Mouse (Mus musculus) E14TG2a.4 (cell line): ENCODE results near the gene Espn.

Experiments
- CTCF ChIP-seq: conservative IDR thresholded peaks from 2 replicates; pipeline ENCODE4 v1.5.1; 2014; ENCODE audit warnings: low read length
- NANOG ChIP-seq: IDR thresholded peaks from 2 replicates; pipeline ENCODE4 v1.6.1; 2014; ENCODE audit warnings: borderline replicate concordance, low read length, mixed read lengths
- POU5F1 ChIP-seq: IDR thresholded peaks from 2 replicates; pipeline ENCODE4 v1.6.1; 2014; ENCODE audit warnings: low read length, borderline replicate concordance

DNA sequence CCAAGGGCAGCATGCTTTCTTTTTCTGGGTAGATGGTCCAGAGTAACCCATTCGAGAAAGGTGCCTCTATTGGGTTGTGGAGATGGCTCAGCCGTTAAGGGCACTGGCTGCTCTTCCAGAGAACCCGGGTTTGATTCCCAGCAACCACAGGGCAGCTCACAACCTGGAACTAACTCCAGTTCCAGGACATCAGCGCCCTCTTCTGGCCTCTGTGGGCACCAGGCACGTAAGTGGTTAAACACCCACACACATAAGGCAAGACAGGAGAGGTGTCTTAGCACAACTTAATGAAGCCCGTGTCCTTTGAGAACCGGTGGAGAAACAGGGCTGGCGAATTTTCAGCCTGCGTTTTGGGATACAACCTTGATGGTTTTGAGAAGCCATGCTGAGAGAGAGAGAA is 77.6 kb downstream of the Espn start:
- TF ChIP-seq CTCF (peak; percentile 28), NANOG (no peak), POU5F1 (no peak)
